Mouse (Mus musculus) regulatory T cell (primary cell): ENCODE results near the gene Cmas.

Experiments
- in situ Hi-C: fragments of 300-600 bp; cut with MboI, MseI; formaldehyde crosslinking; loops from one replicate; pipeline ENCODE4 v1.15.1; 2025; ENCODE audit warnings: high pct_unique_total_duplicates

Gene Cmas

GRCm38 (mm10) chr6:142752331-142753246, 3.9 kb upstream of the Cmas start:
- in situ Hi-C loops, result no loop called here

- in situ Hi-C loops, result no loop called here
Observed at GRCm38 (mm10) chr6:142757334-142757965, 964 bp downstream of the Cmas start.

GRCm38 (mm10) chr6:142757976-142758375, 1.5 kb downstream of the Cmas start:
- in situ Hi-C loops, result no loop called here

GRCm38 (mm10) chr6:142758562-142758961, 2.1 kb downstream of the Cmas start:
- in situ Hi-C loops, result no loop called here

DNA sequence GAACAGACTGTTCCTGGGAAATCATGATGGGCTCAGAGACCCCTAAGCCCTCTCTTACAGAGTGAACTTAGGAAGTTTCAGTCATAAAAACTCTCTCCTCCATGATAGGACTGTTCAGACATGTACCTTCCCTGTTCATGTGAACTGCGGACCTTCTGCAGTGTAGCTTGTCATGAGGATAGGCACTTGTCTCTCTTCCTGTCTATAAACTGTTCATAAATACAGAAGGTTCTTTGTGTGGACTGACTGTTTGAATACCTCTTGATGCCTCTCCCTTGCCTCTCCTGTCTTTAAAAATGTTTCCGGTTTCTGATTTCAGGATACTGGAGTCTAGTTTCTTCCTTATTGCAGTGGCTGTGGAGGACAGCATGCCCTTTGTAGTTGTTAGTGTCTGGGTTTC, 3.1 kb downstream of the Cmas start:
- in situ Hi-C loops, result loop anchor here (10.0 kb wide), 1 partner anchor 215 kb away; no protein-coding TSS in a partner anchor

DNA sequence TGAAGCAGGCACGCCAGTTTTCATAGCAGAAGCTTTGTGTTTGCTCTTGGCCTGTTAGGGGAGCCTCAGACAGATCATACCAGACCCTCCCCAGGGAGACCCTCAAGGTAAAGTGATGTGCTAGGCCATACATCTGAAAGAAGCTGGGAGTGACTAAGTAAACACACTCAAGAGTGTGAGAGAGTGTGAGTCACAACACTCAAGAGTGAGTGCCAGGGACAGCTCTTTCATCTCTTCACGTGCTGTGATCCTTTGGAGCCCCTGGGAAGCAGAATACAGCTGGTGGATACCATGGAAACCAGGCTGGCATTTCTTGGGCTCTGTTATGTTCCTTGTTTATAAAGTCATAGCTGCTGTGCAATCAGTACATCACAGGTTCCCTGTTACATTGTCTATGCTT, 8.4 kb downstream of the Cmas start:
- in situ Hi-C loops, result loop anchor here (10.0 kb wide), 1 partner anchor 210 kb away; no protein-coding TSS in a partner anchor

GRCm38 (mm10) chr6:142767305-142767704, 10.8 kb downstream of the Cmas start:
- in situ Hi-C loops, result loop anchor here (10.0 kb wide), 1 partner anchor 207 kb away; no protein-coding TSS in a partner anchor

- in situ Hi-C loops, result loop anchor here (10.0 kb wide), 2 partner anchors 205 to 415 kb away; no protein-coding TSS in a partner anchor
Observed at GRCm38 (mm10) chr6:142769896-142770295, 13.4 kb downstream of the Cmas start.

DNA sequence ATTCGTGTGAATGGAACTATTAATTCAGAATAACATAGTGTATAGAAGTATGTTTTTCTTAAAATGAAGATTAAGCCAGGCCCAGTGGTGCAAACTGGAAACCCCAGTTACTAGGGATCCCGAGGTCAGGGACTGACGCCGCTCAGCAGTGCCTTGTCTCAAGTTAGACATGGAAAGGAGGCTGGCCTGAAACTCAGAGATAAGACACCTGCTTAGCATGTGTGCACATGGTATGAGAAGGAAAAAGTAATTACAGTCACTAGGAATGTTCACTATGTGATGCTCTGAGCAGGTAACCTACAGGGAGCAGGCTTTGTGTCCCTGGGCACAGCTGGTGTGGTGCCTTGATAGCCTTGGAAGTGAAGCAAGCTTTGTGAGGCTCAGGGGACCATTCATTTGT, 15.2 kb downstream of the Cmas start:
- in situ Hi-C loops, result loop anchor here (10.0 kb wide), 1 partner anchor 413 kb away; no protein-coding TSS in a partner anchor

GRCm38 (mm10) chr6:142773566-142773965, 17.1 kb downstream of the Cmas start:
- in situ Hi-C loops, result loop anchor here (10.0 kb wide), 1 partner anchor 411 kb away; no protein-coding TSS in a partner anchor

DNA sequence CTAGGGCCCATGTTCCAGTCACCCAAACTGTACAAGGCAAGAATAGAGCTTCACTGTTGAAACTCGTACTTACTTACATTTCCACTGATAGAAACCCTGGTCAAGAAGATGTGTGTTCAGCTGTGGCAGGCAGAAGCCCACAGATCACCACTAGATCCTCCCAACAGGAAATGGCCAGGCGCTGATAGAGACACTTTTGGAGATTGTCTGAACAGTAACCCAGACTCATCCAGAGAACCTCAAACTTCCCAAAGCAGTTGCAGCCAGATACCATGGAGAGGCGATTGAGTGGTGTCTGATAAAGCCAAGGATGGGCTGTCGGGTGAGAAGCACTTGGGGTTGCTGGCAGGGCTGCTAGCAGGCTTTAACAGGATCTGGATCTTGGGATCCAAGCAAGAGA, 20.4 kb downstream of the Cmas start:
- in situ Hi-C loops, result loop anchor here (10.0 kb wide), 1 partner anchor 408 kb away; no protein-coding TSS in a partner anchor

DNA sequence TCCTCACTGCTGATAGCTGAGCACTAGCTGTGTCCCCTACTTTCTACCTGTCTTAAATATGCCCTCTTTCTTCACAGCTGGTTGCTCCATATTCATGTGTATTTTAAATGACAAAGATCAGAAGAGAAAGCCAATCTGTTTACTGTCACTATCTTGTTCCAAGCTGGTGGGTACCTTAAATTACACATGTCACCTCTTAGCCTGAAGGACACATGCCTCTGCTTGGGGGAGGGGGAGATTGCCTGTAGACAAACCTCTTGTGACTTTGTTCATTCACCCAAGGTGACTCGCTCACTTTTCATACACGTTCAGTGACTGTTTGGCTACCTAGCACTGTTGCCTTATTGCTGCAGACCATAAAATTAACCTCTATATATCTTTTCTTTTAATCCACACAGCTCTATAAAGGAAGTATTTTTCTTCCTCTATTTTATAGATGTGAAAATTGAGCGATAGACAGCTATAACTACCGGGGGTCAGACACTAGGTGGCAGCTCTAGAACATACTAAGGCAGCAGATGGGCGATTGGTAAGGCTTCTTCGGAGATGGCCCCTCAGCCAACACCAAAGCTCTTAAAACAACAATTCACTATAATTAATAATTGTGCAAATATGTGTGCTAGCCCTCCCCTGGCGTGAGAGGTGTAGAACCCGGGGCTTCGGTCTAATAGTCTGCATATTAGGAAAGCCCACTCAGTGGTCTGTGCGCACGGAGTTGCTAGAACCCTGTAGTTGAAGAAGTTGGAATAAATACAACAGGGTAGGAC, 22.7 kb downstream of the Cmas start:
- in situ Hi-C loops, result loop anchor here (10.0 kb wide), 1 partner anchor 406 kb away; no protein-coding TSS in a partner anchor

DNA sequence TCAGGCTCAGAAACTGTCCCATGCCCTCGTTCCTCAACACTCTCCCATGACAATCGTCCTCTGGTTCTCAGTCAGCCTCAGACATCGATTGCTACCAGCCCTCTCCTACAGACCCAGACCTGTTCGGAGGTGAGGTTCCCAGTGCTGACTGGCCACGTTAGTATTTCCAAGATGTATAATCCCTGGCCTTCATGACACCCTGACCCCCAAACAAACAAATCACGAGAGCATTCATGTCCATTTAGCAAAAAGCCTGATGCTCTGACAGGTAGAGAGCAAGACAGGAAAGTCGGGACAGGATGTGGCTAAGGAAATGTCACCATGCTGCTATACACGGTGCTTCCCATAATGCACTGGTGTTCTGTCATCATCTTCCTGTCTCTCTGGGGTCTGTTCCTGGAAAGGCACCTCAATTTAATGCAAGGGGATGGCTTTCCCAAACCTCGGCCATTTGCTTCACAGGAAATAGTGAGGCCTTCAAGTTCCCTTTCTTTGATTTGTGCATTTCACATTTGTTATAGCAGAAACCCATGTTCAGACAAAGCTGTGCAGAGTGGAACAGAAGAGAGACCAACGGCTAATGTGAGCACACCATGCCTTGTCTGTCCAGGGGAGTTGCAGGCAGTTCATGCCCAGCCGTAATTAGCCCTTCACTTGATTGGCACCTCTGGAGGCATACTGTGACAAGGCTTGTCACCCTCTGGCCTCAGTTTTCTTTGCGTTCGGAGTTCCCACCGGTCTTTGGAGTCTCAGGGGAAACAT, 23.5 kb downstream of the Cmas start:
- in situ Hi-C loops, result loop anchor here (5.0 to 10.0 kb wide), 2 partner anchors 37 to 405 kb away; no protein-coding TSS in a partner anchor

- in situ Hi-C loops, result loop anchor here (5.0 kb wide), 1 partner anchor 37 kb away; no protein-coding TSS in a partner anchor
Observed at GRCm38 (mm10) chr6:142780574-142781033, 24.1 kb downstream of the Cmas start.

DNA sequence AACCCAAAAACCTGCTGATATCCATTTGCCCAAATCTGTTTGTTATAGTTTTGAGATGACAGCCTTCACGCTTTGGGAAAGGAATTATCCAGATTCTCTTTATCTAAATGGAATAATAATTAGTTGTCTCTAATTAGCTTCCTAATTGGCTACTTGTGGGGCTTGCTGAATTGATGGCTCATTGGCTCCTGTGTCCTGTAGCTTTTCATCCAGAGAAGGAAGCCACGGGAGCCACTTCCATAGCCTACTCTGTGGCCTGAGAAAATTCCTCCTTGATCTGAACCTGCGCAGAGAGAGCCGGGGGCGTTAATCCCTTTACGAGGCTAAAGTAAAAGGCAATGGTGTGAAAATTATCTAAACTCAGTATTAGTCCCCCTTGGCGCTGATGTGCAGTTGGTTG, 24.8 kb downstream of the Cmas start:
- in situ Hi-C loops, result loop anchor here (5.0 kb wide), 1 partner anchor 36 kb away; no protein-coding TSS in a partner anchor

- in situ Hi-C loops, result no loop called here
Observed at GRCm38 (mm10) chr6:142785343-142785742, 28.9 kb downstream of the Cmas start.

DNA sequence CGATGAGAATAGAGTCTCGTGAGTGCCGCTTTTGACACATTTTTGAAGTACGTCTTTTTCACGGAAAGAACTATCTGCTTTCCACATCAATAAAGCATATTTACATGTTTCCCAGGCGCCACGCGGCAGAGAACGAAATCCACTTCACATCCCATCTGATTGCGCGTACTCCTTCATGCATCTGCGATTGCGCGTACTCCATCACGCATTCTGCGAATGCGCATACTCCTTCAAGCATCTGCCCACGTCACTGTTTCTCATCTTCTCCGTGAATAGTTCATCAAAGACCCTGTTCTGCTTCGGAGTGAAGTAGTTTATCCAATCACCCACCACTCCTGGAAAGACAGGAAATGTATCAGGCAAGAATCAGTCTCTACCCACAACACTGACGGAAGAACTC, 29.6 kb downstream of the Cmas start:
- in situ Hi-C loops, result no loop called here

DNA sequence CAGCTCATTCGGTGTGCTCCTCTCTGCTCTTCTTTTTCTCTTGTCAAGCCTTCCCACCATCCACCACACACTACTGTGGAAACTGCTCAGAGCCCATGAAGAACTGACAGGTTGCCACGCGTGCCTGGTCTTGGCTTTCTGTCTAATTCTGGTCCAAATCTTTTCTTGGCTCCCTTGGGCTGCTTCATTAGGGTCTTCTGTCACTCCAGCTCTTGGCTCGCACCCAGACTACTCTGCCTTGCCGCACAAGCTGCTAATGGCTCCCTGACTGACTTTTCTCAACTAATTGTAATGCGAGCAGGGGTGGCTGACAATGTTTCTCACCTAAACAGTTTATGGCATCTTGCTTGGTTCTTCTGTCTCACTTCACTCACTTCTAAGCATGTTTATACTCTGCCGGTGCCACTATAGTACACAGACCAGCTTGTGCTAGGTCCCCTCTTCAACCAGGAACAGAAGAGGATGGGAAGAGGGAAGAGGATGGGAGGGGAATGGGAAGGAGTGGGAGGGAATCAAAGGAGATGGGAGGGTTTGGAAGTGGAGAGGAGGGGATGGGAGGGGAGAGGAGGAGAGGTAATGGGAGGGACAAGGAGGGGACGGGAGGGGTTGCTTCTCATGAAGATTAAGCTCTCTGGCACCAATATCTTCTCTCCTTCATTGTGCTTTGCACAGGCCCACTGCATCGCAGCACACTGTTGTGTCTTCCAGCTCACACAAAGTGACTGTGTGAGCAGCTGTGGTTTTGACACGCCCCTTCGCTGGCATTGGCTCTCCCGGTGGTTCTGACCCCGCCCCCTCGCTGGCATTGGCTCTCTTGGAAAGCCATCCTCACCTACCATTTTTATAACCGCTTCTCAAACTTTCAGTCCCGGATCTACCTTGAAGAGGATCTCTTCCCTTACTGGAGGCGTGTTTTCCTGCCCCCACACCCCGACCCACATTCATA, 31.8 kb downstream of the Cmas start:
- in situ Hi-C loops, result no loop called here

GRCm38 (mm10) chr6:142789736-142790135, 33.2 kb downstream of the Cmas start:
- in situ Hi-C loops, result no loop called here
